Mouse (Mus musculus): ENCODE data around the gene Rai14. TPM values are rescaled to one million over a fixed set of nuclear protein-coding genes. Genes with fewer than 3 reads are reported as not detected.

Gene Rai14
- total and polyA plus RNA-seq, 3 experiments = not detected

GRCm38 (mm10) chr15:10599413-10599812 lies 115.0 kb downstream of the Rai14 start (continued):
- TF ChIP-seq MYC (IDR thresholded peaks at IDR 0.05; ENCODE audit: low read depth, low read length) (peak; percentile 57; the same call in 1 of the 2 replicates), MAZ (IDR thresholded peaks at IDR 0.05; ENCODE audit: low read depth, low read length) (no peak), POLR2A (IDR thresholded peaks at IDR 0.05; ENCODE audit: control insufficient read depth in 1 of 2, insufficient read depth in 1 of 2, low read depth in 1 of 2, low read length in 2 of 2, poor library complexity in 1 of 2) (no peak), POLR2AphosphoS5 (IDR thresholded peaks at IDR 0.05; ENCODE audit: borderline replicate concordance, low read depth, low read length) (no peak), RAD21 (IDR thresholded peaks at IDR 0.05; ENCODE audit: low read depth, low read length) (no peak), POLR2AphosphoS2 (IDR thresholded peaks at IDR 0.05; ENCODE audit: low read length) (no peak), ZNF384 (IDR thresholded peaks at IDR 0.05; ENCODE audit: low read depth, low read length) (no peak), HCFC1 (IDR thresholded peaks at IDR 0.05; ENCODE audit: low read depth, low read length) (no peak), MEF2A (IDR thresholded peaks at IDR 0.05; ENCODE audit: extremely low read depth, insufficient replicate concordance, low read depth, low read length, poor library complexity, severe bottlenecking) (no peak), NELFE (IDR thresholded peaks at IDR 0.05; ENCODE audit: low read depth, low read length) (no peak), JUND (IDR thresholded peaks at IDR 0.05; ENCODE audit: low read depth, low read length) (peak; percentile 77; the same call in 1 of the 2 replicates), MAFK (IDR thresholded peaks at IDR 0.05; ENCODE audit: borderline replicate concordance, low read depth, low read length) (no peak), MXI1 (IDR thresholded peaks at IDR 0.05; ENCODE audit: low read depth, low read length) (peak; percentile 82), TAL1 (IDR thresholded peaks at IDR 0.05; ENCODE audit: low read length) (no peak), ETS1 (IDR thresholded peaks at IDR 0.05; ENCODE audit: low read depth, low read length) (peak; percentile 49; the same call in 1 of the 2 replicates)

- Histone ChIP-seq H3K9me3 (replicated peaks; ENCODE audit: insufficient read depth, low read length) (no peaks in the 10 kb centered on the region), H3K27ac (ENCODE audit: control insufficient read depth, low read depth, low read length) (no peak overlapping the region), H3K79me2 (ENCODE audit: control insufficient read depth, insufficient read depth, low read length, poor library complexity) (no peaks in the 10 kb centered on the region), H3K4me1 (ENCODE audit: control insufficient read depth in 1 of 2, insufficient read depth in 2 of 2, low read length in 2 of 2) (peaks cover 0 to 9% of the 10 kb centered on the region in 2 experiments; a peak in 2 of 4 replicates), H3K4me3 (ENCODE audit: control insufficient read depth in 1 of 2, insufficient read depth in 1 of 2, low read depth in 2 of 2, low read length in 2 of 2) (no peak overlapping the region), H3K27me3 (ENCODE audit: control insufficient read depth in 1 of 2, insufficient read depth in 2 of 2, low read length in 2 of 2) (no peaks in the 10 kb centered on the region), H3K9ac (ENCODE audit: control insufficient read depth, low read depth, low read length, poor library complexity, severe bottlenecking) (no peak overlapping the region), H3K36me3 (ENCODE audit: control insufficient read depth in 1 of 2, insufficient read depth in 2 of 2, low read length in 2 of 2) (peaks cover 0 to 5% of the 10 kb centered on the region in 2 experiments; a peak in 2 of 4 replicates)
- TF ChIP-seq CHD2 (IDR thresholded peaks at IDR 0.05; ENCODE audit: low read length) (no peak), CTCF (IDR thresholded peaks at IDR 0.05 in 2 of 3, conservative IDR thresholded peaks at IDR 0.05 in 1 of 3; ENCODE audit: control insufficient read depth in 1 of 3, insufficient read depth in 1 of 3, low read depth in 2 of 3, low read length in 3 of 3, poor library complexity in 1 of 3, severe bottlenecking in 1 of 3) (no peak), UBTF (IDR thresholded peaks at IDR 0.05; ENCODE audit: borderline replicate concordance, insufficient read depth, low read depth, low read length) (no peak), NRF1 (IDR thresholded peaks at IDR 0.05; ENCODE audit: insufficient read depth, low read depth, low read length, poor library complexity, severe bottlenecking) (no peak), GABPA (IDR thresholded peaks at IDR 0.05; ENCODE audit: low read depth, low read length) (no peak), ZNF384 (IDR thresholded peaks at IDR 0.05; ENCODE audit: low read depth, low read length) (no peak), ZMIZ1 (IDR thresholded peaks at IDR 0.05; ENCODE audit: low read depth, low read length) (no peak), KAT2A (conservative IDR thresholded peaks at IDR 0.05; ENCODE audit: low read depth, low read length) (no peak), MYC (IDR thresholded peaks at IDR 0.05; ENCODE audit: low read depth, low read length) (no peak), SMC3 (IDR thresholded peaks at IDR 0.05; ENCODE audit: low read depth, low read length) (no peak), POLR2A (IDR thresholded peaks at IDR 0.05; ENCODE audit: control insufficient read depth in 1 of 2, insufficient read depth in 1 of 2, low read depth in 1 of 2, low read length in 2 of 2, poor library complexity in 1 of 2) (no peak), POLR2AphosphoS5 (IDR thresholded peaks at IDR 0.05; ENCODE audit: borderline replicate concordance, low read depth, low read length) (no peak)
- DNase-seq (ENCODE audit: low read depth, low spot score) = no peak
Measured at GRCm38 (mm10) chr15:10598259-10599225, 115.9 kb downstream of the Rai14 start.

Data from MEL (cell line).